Mouse (Mus musculus) ovary, adult 18-20 months (tissue): ENCODE measurements around the gene Lsm7.

Source experiments
- DNase-seq: peaks from one replicate; pipeline ENCODE4 v3.0.0; 2022; ENCODE audit warnings: low spot score, mixed read lengths

The Lsm7 gene

GRCm38 (mm10) chr10:80854913-80855748 is at the start of gene Lsm7, which contains the start of gene Sppl2b:
Gene Lsm7 (minus strand): TSS chr10:80855209.
Gene Sppl2b (plus strand): TSS chr10:80855275.
- DNase-seq = peak; percentile 93

GRCm38 (mm10) chr10:80904709-80905108 is 49.7 kb upstream of the Lsm7 start:
- no peak for DNase-seq

- peak; percentile 21 for DNase-seq
Observed at GRCm38 (mm10) chr10:80904004-80904693, 49.1 kb upstream of the Lsm7 start.

GRCm38 (mm10) chr10:80903282-80903681 is 48.3 kb upstream of the Lsm7 start:
- DNase-seq = no peak

GRCm38 (mm10) chr10:80902273-80902940 is 47.4 kb upstream of the Lsm7 start:
- DNase-seq = no peak

- DNase-seq = no peak
Observed at GRCm38 (mm10) chr10:80901409-80902272, 46.6 kb upstream of the Lsm7 start.

GRCm38 (mm10) chr10:80900318-80901247 is 45.6 kb upstream of the Lsm7 start, which contains the start of gene Timm13:
Gene Timm13 (minus strand): TSS chr10:80900969.
- peak; percentile 99 for DNase-seq

- no peak for DNase-seq
Observed at GRCm38 (mm10) chr10:80899591-80900317, 44.7 kb upstream of the Lsm7 start.

- DNase-seq = no peak
Observed at GRCm38 (mm10) chr10:80899074-80899473, 44.1 kb upstream of the Lsm7 start.

- DNase-seq = no peak
Observed at GRCm38 (mm10) chr10:80897861-80898510, 43.0 kb upstream of the Lsm7 start.

- no peak for DNase-seq
Observed at GRCm38 (mm10) chr10:80896581-80897485, 41.8 kb upstream of the Lsm7 start.

GRCm38 (mm10) chr10:80895697-80896096 is 40.7 kb upstream of the Lsm7 start:
- no peak for DNase-seq

GRCm38 (mm10) chr10:80895100-80895499 is 40.1 kb upstream of the Lsm7 start:
- no peak for DNase-seq

GRCm38 (mm10) chr10:80887181-80887580 is 32.2 kb upstream of the Lsm7 start:
- peak; percentile 84 for DNase-seq

GRCm38 (mm10) chr10:80881301-80881700 is 26.3 kb upstream of the Lsm7 start:
- DNase-seq = no peak

GRCm38 (mm10) chr10:80880901-80881300 is 25.9 kb upstream of the Lsm7 start:
- no peak for DNase-seq

GRCm38 (mm10) chr10:80880131-80880641 is 25.2 kb upstream of the Lsm7 start:
- no peak for DNase-seq

GRCm38 (mm10) chr10:80876594-80876993 is 21.6 kb upstream of the Lsm7 start:
- DNase-seq = no peak
